Mouse (Mus musculus) ovary, adult 18-20 months (tissue): Measurements from ENCODE around the gene Pga5.

Source experiments
- DNase-seq: peaks from one replicate; pipeline ENCODE4 v3.0.0; 2022; ENCODE audit warnings: low spot score, mixed read lengths

Pga5 gene

GRCm38 (mm10) chr19:10677915-10678771 lies at the start of gene Pga5:
Gene Pga5 (minus strand): TSS chr19:10678071.
- peak; percentile 52 for DNase-seq

GRCm38 (mm10) chr19:10724629-10725363 lies 46.9 kb upstream of the Pga5 start:
- no peak for DNase-seq

- no peak for DNase-seq
Observed at GRCm38 (mm10) chr19:10723649-10724048, 45.8 kb upstream of the Pga5 start.

GRCm38 (mm10) chr19:10723084-10723483 lies 45.2 kb upstream of the Pga5 start:
- no peak for DNase-seq

DNA sequence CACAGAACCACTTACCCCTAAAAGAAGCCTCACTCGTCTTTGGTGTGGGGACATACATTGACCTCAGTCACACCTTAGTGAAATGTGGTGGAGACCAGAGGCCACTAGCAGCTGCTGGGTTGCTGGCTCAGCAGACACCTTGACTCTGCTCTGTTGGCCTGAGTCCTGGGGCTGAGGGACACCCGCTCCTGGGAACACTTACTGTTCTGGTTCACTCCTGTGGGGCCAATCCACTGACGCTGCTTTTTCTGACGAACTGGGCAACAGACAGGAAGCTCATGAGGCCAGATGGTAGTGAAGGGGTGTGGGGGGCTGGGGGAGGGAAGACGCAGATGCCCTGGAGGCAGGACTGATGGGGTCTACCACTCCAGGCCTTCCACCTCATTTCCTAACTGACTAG lies 43.2 kb upstream of the Pga5 start:
- no peak for DNase-seq

DNA sequence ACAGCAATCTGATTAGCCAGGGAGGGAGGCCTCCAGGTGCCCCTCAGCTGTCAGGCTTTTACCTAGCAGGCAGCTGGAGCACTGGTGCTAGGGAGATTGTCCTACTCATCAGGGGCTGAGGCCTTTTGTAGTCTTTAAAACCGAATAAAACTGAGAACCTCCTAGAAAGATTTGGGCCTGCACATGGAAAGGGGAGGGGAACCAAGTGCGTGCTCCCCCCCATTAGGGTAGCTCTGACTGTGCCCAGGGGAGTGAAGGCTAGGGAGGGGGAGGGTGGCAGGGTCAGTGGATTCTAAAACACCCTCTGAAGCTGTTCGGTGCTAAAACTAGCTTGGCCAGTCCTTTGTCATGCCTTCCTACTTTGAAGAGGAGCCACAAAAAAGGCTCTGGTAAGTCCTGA lies 42.7 kb upstream of the Pga5 start:
- DNase-seq = no peak

DNA sequence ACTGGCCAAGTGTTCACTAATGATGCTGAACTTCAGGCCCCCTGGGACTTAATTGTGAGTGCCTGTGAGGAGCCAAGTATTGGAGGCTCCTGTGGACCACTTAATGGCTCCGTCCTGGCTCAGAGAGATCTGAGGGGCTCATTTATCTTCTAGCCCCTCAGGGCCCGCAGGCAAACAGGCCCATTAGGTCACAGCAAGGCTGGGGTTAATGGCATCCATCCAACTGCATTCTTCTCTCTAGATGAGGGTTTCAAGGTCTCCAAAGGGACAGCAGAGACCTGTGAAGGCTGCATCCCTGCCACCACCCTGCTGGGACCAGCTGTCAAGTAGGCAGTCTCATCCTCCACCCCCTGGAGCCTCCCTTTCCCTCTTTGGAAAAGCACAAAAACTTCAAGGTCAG lies 41.9 kb upstream of the Pga5 start:
- DNase-seq = no peak

- DNase-seq = no peak
Observed at GRCm38 (mm10) chr19:10718251-10718775, 40.4 kb upstream of the Pga5 start.

- no peak for DNase-seq
Observed at GRCm38 (mm10) chr19:10715476-10715875, 37.6 kb upstream of the Pga5 start.

DNA sequence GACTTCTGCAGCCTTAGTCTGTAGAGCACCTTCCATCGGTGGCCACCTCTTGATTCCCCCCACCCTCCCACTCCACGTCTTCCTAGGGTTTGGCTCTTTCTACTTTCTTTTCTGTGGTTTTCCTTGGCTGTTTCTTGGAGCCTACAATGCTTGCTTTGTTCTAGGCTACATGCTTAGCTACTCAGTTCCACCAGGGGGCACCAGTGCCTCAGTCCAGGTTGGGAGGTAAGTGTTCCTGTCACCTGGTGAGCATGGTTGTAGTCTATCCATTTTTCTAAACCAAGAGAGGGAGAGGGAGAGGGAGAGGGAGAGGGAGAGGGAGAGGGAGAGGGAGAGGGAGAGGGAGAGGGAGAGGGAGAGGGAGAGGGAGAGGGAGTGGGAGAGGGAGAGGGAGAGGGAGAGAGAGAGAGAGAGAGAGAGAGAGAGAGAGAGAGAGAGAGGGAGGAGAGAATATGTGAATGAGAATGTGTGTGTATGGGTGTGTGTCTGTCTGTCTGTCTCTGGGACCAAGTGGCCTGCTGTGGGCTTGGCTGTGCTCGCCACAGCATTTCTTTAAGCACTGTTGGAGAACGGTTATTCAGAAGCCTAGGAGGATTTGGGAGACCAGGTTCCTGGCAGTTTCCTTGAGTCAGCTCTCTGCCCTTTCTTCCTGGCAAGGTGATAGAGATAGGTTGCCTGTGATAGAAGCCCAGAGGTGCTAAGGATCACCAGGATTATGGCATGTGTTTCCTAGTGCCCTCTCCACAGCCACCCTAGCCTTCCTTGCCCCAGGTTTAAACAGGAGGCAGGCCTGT lies 37.0 kb upstream of the Pga5 start:
- DNase-seq = no peak

GRCm38 (mm10) chr19:10714168-10714567 lies 36.3 kb upstream of the Pga5 start:
- no peak for DNase-seq

DNA sequence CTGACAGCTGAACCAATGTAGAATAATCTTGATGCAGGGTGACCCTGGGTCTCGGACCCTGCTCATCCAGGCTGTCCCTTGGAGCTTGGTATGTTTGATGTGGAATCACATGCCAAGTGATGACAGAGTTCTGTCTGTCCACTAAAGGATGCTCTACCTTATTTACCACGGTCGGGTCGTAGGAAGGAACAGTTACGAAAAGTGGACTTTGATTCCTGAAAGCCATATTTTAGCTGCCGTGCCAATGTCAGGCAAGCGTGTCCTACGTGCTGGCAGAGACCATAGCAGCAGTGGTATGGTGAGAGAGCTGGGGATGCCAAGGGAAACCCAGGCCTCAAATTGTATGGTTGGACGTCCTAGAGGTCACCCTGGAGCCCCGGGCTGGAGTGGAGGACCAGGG lies 35.7 kb upstream of the Pga5 start:
- DNase-seq = no peak

GRCm38 (mm10) chr19:10712646-10713045 lies 34.8 kb upstream of the Pga5 start:
- no peak for DNase-seq

- DNase-seq = no peak
Observed at GRCm38 (mm10) chr19:10712194-10712593, 34.3 kb upstream of the Pga5 start.

DNA sequence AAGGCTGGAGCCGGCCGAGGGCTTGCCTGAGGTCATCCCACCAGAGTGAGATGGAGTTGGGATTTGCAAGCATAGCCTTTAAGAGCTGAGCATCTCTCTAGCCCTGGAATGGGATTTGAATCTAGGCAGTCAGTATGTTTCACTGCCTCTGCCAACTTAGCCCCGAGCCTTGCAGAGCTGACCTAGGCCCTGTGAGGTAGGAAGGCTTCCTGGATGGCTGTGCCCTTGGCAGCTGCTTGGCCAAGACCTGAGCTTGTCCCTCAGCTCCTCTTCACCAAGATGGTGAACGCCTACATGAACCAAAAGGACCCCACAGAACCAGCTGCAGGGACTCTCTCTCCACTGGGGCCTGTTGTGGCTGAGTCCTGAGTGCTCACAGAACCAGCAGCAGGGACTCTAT lies 32.9 kb upstream of the Pga5 start:
- no peak for DNase-seq

GRCm38 (mm10) chr19:10710088-10710511 lies 32.2 kb upstream of the Pga5 start:
- DNase-seq = no peak

DNA sequence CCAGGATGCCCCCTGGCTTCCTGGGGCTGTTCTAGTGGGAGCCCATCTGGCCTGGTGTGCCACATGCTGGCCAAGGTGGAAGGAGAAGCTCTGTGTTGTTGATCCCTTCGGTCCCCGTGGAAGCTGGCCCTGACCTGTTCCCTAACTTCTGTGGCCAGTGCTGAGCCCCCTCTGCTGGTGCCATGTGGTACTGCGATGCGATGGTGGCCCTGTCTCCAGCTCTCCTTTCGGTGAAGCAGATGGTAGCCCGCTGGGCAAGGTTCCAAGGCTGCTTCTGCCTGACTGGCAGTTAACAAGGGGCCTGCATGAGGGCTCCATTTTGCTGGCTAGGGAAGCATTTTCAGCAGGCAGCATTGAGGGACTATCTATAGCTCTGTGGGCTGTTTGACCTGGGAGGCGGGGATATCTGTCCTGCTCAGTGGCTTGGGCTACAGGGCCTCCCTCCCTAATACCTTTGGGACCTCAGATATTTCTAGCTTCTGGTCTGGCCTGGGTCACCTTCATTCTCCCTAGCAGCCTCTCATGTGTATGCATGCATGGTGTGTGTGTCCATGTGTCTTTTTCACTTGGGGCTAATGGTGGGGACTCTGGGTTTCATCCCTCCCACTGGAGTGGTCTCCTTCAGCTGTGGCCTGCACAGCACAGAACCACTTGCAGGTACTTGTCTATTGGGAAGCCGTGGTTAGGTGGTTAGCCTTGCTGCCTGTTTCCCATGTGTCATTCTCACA lies 31.7 kb upstream of the Pga5 start:
- peak; percentile 76 for DNase-seq

- DNase-seq = no peak
Observed at GRCm38 (mm10) chr19:10708900-10709299, 31.0 kb upstream of the Pga5 start.

- DNase-seq = no peak
Observed at GRCm38 (mm10) chr19:10707881-10708280, 30.0 kb upstream of the Pga5 start.

DNA sequence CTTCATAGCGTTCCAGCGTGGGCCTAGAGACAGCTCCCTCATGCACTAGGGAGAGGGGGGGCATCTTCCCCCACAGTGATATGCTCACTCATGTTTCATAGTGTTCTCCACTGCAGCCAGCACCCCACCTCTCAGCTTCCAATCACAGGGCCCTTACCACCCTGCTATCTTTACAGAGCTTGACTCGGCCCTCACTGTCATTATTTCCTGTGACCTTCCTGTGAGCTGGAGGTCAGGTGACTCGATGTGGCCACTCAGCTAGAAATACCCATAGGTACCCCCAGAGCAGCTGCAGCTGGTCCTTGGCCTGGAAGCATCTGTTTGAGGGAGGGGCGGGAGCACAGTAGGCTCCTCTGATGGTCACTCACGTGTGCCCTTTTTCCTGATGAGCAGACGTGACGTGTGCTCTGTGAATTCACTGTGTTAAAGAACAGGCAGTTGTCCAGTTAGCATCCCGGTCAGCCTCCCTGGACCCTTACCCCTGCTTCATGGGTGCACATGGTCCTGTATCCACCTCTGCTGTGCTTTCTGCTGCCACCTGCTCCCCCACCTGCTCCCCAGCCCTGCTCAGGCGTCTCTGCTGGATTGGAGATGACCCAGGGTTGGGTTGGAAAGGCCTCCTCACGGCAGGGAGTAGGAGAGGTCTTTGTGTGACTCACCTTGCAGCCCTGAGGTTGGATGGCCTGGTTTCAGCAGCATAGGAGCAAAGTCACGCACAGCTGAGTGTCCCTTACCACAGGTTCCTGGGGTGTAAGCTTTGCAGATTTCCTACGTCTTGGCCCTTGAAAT lies 29.4 kb upstream of the Pga5 start:
- no peak for DNase-seq

DNA sequence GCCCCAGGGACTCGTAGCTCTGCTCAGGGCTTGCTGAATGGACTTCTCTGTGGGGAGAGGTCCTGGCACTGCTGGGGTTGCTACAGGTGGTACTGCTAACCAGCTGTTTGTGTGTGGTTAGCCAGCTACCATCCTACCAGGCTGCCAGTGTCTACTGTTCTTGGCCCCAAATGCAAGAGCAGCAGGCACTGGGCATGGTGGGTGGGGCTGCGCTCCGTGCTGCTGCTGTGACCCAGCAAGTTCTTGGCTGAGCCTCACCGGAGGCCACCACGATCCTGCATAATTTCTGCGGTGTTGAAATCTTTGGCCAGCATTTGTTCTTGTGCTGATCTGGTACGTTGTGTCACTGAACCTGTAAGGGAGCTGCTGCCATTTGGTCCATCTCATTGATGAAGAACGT lies 25.6 kb upstream of the Pga5 start:
- DNase-seq = no peak
